Mouse (Mus musculus) neural tube, embryonic 14.5 days (tissue): Measurements from ENCODE around the gene Trim7. TPM values are rescaled to one million over a fixed set of nuclear protein-coding genes. Genes with fewer than 3 reads are reported as not detected.
"Not testable (repeated sequence)": the region's sequence is repeated elsewhere in the genome, so short reads cannot be mapped to it uniquely, and the experiment has no call there.

Experiments used
- ATAC-seq: fragments of 200-750 bp; cut with Nextera tagmentation; 2 replicates; pipeline ENCODE4 v1.8.0; 2017; ENCODE audit warnings: low read depth, mild to moderate bottlenecking, moderate TSS enrichment, moderate library complexity
- H3K27ac ChIP-seq: fragments of 300-500 bp; sonication (generic); 2 replicates; pipeline ENCODE4 v1.5.1; 2014; ENCODE audit warnings: low read depth, mild to moderate bottlenecking, control low read depth, low read length, moderate library complexity, mixed read lengths
- H3K27me3 ChIP-seq: fragments of 300-500 bp; sonication (generic); 2 replicates; pipeline ENCODE4 v1.6.1; 2014; ENCODE audit warnings: low read length; ENCODE audit not compliant: control insufficient read depth, insufficient read depth
- H3K36me3 ChIP-seq: fragments of 300-500 bp; sonication (generic); 2 replicates; pipeline ENCODE4 v1.6.1; 2014; ENCODE audit warnings: low read length, mixed read lengths; ENCODE audit not compliant: control insufficient read depth, insufficient read depth
- H3K4me1 ChIP-seq: fragments of 300-500 bp; sonication (generic); 2 replicates; pipeline ENCODE4 v1.6.1; 2014; ENCODE audit warnings: low read length; ENCODE audit not compliant: control insufficient read depth, insufficient read depth
- H3K4me2 ChIP-seq: fragments of 300-500 bp; sonication (generic); 2 replicates; pipeline ENCODE4 v1.6.1; 2014; ENCODE audit warnings: mild to moderate bottlenecking, low read depth, low read length, control low read depth
- H3K4me3 ChIP-seq: fragments of 300-500 bp; sonication (generic); 2 replicates; pipeline ENCODE4 v1.5.1; 2014; ENCODE audit warnings: low read depth, low read length, control low read depth, mixed read lengths
- H3K9ac ChIP-seq: fragments of 300-500 bp; sonication (generic); replicated peaks from 2 replicates; pipeline ENCODE4 v1.6.1; 2014; ENCODE audit warnings: low read depth, mild to moderate bottlenecking, control low read depth, low read length, mixed read lengths
- H3K9me3 ChIP-seq: fragments of 300-500 bp; sonication (generic); 2 replicates; pipeline ENCODE4 v1.6.1; 2016; ENCODE audit warnings: low read length; ENCODE audit not compliant: control insufficient read depth
- WGBS: fragments of 180-500 bp; shearing (Covaris S2); extraction: QIAGEN DNeasy Blood & Tissue Kit; methylation state at CpG from one replicate; pipeline ENCODE4 v1.1.7; 2014; 5-methylcytosine and 5-hydroxymethylcytosine counted together
- polyA plus RNA-seq: library from polyadenylated mRNA; unstranded; fragments of >200 nt; fragmentation: Nextera tagmentation; extraction: Ambion mirVana; gene quantifications from 2 replicates; pipeline ENCODE4 v1.2.1, GENCODE M21; 2014

The Trim7 gene
- polyA plus RNA-seq, 1 experiment from 2014 or later = 2.0 TPM

DNA sequence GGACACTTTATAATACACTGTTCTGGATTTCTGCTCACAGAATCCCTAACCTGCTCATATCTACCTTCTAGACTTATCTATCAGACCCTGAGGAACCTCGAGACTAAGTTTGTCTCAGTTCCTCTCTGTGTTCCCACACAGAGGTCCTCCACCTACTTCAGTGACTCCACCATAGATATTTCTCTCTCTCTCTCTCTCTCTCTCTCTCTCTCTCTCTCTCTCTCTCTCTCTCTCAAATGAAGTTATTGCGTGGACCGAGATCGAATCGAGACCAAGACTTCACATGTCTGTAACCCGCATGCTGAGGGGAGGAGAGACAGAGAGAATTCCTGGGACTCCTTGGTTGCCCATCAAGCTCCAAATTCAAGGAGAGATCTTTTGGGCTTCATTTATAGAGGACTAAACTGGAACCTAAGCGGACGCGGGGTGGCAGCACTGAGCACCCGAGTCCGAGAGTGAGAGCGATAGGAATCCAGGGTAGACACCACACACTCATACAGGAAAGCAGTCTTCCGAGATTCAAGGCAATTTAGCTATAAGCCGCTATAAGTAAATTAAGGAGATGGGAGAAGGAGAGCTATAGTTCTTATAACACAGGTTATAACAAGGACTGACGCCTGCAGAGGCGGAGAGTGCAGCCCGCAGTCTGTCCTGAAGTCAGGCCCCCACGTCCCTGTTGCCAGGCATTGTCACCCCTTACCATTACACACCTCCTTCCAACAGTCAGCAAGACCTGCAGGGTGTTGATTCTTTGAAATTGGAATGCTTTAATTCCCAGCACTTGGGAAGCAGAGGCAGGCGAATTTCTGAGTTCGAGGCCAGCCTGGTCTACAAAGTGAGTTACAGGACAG lies 35.7 kb upstream of the Trim7 start:
- H3K27me3 ChIP-seq = no peaks in the 10 kb centered on the region
- no peaks in the 10 kb centered on the region for H3K4me1 ChIP-seq
- no peak overlapping the region for H3K27ac ChIP-seq
- no peak overlapping the region for H3K4me3 ChIP-seq
- 19% methylated on average over 20 of the region's 20 CpGs for WGBS
- H3K9me3 ChIP-seq = no peaks in the 10 kb centered on the region
- no peaks in the 10 kb centered on the region for H3K36me3 ChIP-seq
- no peak overlapping the region for H3K9ac ChIP-seq
- H3K4me2 ChIP-seq = peak overlapping the region; percentile 39
- ATAC-seq = peak; percentile 49; the same call in 1 of the 2 replicates

DNA sequence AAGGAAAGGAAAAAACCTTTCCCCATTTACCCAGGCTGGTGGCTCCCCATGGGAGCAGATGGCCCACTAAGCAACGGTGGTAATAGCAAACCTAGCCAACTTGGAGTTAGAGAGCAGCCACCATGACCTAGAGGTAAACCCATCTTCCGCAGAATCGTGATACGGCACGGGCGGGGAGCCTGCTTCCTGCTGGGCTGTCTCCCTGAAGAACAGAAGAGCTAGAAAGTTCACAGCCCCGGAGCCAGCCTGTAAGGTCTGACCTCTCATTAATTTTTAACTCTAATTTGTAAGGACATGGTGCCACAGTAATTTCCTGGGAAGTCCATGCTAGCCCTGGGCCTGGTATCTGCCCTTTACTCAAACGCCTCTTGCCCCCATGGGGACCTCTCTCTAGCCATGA lies 35.0 kb upstream of the Trim7 start:
- Histone ChIP-seq H3K4me1 (no peaks in the 10 kb centered on the region), H3K27ac (no peak overlapping the region), H3K4me3 (no peak overlapping the region), H3K36me3 (no peaks in the 10 kb centered on the region), H3K9me3 (no peaks in the 10 kb centered on the region), H3K9ac (no peak overlapping the region), H3K4me2 (no peak overlapping the region), H3K27me3 (no peaks in the 10 kb centered on the region)
- ATAC-seq = no peak
- WGBS = 44% methylated on average over 8 of the region's 8 CpGs

DNA sequence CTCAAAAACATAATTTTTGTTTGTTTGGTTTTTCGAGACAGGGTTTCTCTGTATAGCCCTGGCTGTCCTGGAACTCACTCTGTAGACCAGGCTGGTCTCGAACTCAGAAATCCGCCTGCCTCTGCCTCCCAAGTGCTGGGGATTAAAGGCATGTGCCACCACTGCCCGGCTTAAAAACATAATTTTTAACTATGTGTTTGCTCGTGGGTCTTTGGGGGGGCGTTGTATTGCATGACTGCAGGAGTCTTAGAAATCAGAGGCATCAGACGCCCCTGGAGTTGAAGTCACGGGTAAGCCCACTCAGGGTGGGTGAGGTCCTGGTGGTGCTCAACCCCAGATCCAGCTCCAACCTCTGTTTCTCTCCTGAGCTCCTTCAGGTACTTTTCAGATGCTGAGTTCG lies 34.0 kb upstream of the Trim7 start:
- not testable (repeated sequence) for ATAC-seq, H3K9ac ChIP-seq, H3K36me3 ChIP-seq, H3K9me3 ChIP-seq, H3K4me2 ChIP-seq, H3K27me3 ChIP-seq, H3K4me3 ChIP-seq, H3K4me1 ChIP-seq, H3K27ac ChIP-seq
- WGBS = 89% methylated on average over 9 of the region's 9 CpGs

DNA sequence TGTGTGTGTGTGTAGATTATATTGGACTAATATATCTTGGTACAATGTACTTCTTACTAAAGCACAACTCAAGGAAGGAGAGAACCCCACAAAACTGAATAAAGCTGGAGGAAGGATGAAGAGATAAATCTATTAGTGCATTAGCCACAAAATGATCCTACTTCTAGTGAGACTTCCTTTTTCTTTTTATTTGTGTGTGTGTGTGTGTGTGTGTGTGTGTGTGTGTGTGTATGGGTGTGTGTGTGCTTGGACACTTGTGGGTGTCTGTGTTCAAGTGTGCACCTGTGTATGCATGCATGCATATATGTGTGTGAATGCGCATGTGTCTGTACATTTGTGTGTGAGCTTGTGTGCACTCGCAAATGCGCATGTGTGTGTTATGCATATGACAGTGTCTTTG lies 32.8 kb upstream of the Trim7 start:
- H3K36me3 ChIP-seq = no peaks in the 10 kb centered on the region
- no peak overlapping the region for H3K4me2 ChIP-seq
- ATAC-seq = no peak
- no peaks in the 10 kb centered on the region for H3K27me3 ChIP-seq
- WGBS = 99% methylated on average over 3 of the region's 3 CpGs
- no peak overlapping the region for H3K9ac ChIP-seq
- no peaks in the 10 kb centered on the region for H3K9me3 ChIP-seq
- H3K27ac ChIP-seq = no peak overlapping the region
- H3K4me1 ChIP-seq = no peaks in the 10 kb centered on the region
- no peak overlapping the region for H3K4me3 ChIP-seq

DNA sequence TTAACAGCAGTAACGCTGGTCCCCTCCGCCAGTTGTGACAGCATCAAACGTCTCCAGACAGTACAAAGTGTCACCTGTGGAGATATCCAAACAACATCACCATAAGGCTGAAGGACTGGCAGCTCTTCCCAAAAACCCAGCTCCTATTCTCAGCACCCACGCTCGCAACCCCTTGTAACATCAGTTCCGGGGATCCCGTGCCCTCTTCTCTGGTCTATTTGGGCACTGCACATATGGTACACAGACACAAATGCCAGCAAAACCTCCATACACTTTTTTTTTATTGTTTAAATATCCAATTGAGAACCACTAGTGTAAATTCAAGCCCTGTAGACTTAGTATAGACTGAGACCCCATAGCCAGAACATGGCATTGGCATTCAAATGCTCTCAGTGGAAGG lies 30.7 kb upstream of the Trim7 start:
- Histone ChIP-seq H3K4me2 (no peak overlapping the region), H3K9ac (no peak overlapping the region), H3K27ac (no peak overlapping the region), H3K4me1 (peaks cover 7% of the 10 kb centered on the region), H3K27me3 (no peaks in the 10 kb centered on the region), H3K4me3 (no peak overlapping the region), H3K36me3 (no peaks in the 10 kb centered on the region), H3K9me3 (no peaks in the 10 kb centered on the region)
- ATAC-seq = no peak
- WGBS = 91% methylated on average over 7 of the region's 7 CpGs

DNA sequence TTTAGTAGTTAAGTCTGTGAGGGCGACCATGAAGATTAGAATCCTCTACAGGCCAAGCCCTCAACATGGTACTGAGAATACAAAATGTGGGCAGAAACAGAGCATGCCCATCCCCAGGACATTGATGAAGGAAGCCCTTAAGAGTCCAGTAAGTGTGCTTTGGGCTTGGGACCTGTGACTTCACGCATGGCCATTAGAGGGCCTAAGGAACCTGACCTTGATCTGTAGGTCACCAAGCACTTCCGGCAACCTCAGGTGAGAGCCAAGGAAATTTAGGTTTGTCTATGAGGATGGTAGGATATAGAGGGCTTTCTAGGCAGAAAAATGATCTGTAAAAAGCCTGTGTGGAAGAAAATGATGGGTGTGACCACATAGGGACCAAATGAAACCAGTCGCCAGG lies 29.6 kb upstream of the Trim7 start:
- peaks cover 10% of the 10 kb centered on the region for H3K4me1 ChIP-seq
- H3K27me3 ChIP-seq = no peaks in the 10 kb centered on the region
- H3K9ac ChIP-seq = no peak overlapping the region
- H3K4me3 ChIP-seq = no peak overlapping the region
- H3K27ac ChIP-seq = no peak overlapping the region
- ATAC-seq = no peak
- 83% methylated on average over 4 of the region's 4 CpGs for WGBS
- H3K9me3 ChIP-seq = no peaks in the 10 kb centered on the region
- no peaks in the 10 kb centered on the region for H3K36me3 ChIP-seq
- no peak overlapping the region for H3K4me2 ChIP-seq

DNA sequence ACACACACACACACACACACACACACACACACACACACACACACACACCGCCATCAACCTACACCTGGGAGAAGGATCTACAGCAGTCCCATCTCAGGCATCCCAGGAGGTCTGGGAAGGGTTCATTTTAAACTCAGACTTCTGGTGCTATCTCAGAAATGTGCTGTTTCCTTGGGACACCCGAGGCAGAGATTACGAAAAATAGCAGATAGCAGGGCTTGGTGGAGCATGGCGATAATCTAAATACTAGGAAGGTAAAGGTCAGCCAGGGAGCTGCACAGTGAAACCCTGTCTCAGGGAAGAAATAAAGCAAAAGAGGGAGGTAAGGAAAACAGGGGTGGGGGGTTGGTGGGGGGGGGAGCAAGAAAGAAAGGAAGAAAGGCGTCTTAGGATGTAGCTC lies 28.7 kb upstream of the Trim7 start:
- no peak overlapping the region for H3K4me2 ChIP-seq
- H3K27me3 ChIP-seq = no peaks in the 10 kb centered on the region
- H3K9ac ChIP-seq = no peak overlapping the region
- peaks cover 9% of the 10 kb centered on the region; the same call in 1 of the 2 replicates for H3K36me3 ChIP-seq
- peaks cover 20% of the 10 kb centered on the region for H3K4me1 ChIP-seq
- no peak for ATAC-seq
- 94% methylated on average over 5 of the region's 5 CpGs for WGBS
- no peak overlapping the region for H3K27ac ChIP-seq
- no peak overlapping the region for H3K4me3 ChIP-seq
- no peaks in the 10 kb centered on the region for H3K9me3 ChIP-seq

DNA sequence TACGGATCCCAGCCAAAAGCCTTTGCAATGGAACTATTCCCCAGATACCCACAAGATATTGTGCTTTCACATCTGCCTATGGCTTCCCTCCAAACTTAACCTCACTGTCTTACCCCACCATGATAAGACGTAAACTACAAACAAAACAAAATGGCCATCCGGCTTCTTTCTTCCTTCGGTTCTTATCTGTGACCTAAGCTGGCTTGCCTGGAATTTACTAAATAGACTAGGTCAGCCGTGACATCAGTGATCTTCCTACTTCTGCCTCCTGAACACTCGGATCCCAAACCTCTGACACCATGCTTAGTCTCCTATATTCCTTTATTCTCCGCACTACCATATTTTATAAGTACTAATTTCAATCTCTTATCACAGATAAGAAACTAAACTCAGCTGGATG lies 27.6 kb upstream of the Trim7 start:
- H3K27ac ChIP-seq = no peak overlapping the region
- no peak overlapping the region for H3K9ac ChIP-seq
- 87% methylated on average over 7 of the region's 7 CpGs for WGBS
- H3K27me3 ChIP-seq = no peaks in the 10 kb centered on the region
- H3K9me3 ChIP-seq = no peaks in the 10 kb centered on the region
- ATAC-seq = no peak
- peaks cover 16% of the 10 kb centered on the region for H3K36me3 ChIP-seq
- H3K4me2 ChIP-seq = peak overlapping the region; percentile 87; the same call in 1 of the 2 replicates
- peaks cover 22% of the 10 kb centered on the region for H3K4me1 ChIP-seq
- no peak overlapping the region for H3K4me3 ChIP-seq

DNA sequence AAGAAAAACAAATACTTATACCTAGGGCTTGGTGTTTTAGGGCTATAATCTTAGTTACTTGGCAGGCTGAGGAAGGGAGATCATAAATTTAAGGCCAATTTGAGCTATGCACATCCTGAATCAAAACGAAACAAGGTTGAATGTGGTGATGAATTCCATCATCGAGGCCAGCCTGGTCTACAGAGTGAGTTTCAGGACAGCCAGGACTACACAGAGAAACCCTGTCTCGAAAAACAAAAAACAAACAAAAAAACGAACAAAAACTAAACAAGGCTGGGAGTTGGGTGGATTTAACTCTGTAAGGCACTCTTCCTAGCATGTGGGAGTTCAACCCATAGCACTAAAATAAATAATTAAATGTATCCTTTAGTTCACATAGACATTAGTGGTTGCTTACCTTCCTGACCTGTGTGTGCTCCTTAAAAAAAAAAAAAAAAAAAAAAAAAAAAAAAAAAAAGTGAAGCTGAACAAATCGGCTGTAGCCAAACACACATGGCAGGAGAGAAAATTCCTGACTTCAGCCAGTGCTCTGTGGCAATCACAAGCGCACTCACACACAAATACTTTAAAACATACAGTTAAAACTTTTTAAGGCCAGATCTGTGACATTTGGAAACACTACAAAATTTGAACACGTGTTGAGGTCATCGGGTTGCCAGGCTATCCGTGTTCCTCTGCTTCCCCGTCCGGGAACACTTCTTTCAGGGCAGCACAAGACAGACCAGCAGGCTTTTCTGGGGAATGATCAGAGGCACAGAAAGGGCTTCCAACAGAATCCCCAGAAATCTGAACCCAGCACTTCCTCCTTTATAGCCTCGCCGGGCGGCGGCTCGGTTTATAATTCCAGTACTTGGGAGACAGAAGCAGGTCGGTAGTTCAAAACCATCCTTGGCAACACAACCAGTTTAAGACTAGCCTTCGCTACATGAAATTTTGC lies 26.7 kb upstream of the Trim7 start:
- Histone ChIP-seq H3K27me3 (no peaks in the 10 kb centered on the region), H3K4me2 (peak overlapping the region; percentile 87), H3K4me3 (peak overlapping the region; percentile 82), H3K27ac (peak overlapping the region; percentile 90), H3K9me3 (no peaks in the 10 kb centered on the region), H3K9ac (peak overlapping the region; percentile 87), H3K36me3 (peaks cover 25% of the 10 kb centered on the region), H3K4me1 (peaks cover 22% of the 10 kb centered on the region)
- WGBS = 10% methylated on average over 18 of the region's 18 CpGs
- ATAC-seq = no peak; the same call in 1 of the 2 replicates
